Mouse (Mus musculus): ENCODE measurements around the gene Nos3.

DNA sequence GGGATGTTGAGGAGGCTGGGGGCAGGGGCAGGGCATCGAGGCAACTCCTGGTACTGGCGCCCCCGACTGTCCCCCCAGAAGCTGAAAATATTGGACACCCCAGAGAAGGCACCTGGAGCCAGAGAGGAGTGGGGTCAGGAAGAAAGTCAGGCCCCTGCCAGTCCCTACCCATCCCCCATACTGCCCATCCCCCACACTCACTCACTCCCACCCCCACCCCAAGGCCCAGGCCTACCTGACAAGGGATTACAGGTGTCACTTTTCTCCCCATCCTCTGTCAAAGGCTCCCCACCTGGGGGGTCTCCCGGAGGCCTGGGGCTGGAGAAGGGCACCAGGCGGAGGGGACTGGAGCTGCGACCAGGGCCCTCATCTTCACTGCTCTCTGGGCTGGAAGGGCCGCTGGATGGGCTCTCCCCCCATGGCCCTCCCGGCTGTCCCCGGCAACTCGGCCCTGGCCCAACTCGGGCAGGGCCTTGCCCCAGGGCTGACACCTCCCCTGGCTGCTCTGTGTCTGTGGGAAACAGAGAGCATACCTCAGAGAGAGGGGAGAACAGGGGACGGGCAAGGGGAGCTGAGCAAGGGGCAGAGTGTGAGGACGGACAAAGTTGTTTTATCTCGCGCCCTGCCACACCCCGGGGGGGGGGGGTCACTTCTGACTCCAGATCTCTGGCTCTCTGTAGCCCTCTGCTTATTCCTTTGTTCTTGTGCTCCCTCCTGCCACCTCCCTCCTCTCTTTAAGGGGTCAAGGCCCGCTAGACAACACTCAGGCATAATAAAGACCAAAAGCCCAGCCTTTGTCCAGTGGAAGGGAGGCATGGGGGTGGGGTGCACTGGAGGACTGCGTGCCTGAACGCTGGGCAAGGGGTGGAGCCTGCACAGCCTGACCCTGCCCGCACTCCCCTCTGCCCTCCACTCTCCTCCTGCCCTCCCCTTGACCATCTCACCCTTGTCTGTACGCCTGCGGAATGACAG is 42.6 kb upstream of the Nos3 start:
- TF ChIP-seq POLR2A (IDR thresholded peaks at IDR 0.05; ENCODE audit: borderline replicate concordance, extremely low read depth, low read depth, low read length): no peak
- TF ChIP-seq CTCF (IDR thresholded peaks at IDR 0.05; ENCODE audit: insufficient read depth, low read length): no peak

Data from lung, adult 2 months (tissue).